Mouse (Mus musculus) WW6 (cell line): ENCODE measurements around the gene Sema4d.

Source experiments
- DNase-seq: peaks from one replicate; pipeline ENCODE4 v3.0.0-alpha.2; 2013; ENCODE audit warnings: low read depth, low spot score

Sema4d gene

DNA sequence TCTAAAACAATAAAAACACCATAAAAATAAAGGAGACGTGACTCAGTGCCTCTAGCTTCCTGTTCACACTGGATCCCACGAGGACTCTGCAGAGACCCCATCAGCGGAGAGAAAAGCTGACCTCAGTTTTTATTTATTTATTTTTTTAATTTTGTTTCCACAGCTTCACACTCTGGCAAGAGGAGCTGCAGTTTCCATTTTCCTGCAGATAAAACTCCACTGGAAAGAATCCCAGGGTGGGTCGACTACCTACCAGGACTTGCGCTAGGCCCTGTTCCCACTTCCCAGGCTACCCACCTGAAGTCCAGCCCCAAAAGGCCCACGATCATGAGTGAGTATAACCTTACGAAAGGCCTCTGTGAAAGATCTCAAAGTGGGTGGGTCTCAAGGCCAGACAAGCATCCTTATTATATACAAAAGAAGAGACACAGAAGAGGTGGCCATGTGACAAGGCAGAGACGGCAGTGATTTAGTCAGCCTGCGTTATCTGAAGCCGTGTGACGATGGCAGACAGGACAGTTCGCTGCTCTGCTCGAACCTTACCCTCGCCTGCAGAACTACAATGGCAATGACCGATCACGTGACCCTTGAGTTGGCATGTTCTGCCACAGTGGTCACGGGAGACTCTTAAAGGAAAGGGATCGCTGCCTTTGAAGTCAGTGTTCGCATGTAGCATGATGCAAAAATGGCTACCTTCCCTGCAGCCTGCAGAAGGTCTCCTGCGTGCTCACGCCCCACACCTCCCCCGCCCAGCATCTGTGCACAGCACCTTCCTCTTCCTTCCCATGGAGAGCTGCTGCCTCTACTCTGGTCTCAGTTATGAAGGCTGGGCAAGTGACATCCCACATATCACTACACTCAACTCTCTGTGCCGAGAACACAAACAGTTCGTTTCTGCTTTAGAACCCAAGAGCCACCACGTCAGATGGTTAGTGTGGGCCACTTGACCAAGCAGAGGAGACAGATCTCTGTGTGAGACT, 14.3 kb downstream of the Sema4d start:
- no peak for DNase-seq

DNA sequence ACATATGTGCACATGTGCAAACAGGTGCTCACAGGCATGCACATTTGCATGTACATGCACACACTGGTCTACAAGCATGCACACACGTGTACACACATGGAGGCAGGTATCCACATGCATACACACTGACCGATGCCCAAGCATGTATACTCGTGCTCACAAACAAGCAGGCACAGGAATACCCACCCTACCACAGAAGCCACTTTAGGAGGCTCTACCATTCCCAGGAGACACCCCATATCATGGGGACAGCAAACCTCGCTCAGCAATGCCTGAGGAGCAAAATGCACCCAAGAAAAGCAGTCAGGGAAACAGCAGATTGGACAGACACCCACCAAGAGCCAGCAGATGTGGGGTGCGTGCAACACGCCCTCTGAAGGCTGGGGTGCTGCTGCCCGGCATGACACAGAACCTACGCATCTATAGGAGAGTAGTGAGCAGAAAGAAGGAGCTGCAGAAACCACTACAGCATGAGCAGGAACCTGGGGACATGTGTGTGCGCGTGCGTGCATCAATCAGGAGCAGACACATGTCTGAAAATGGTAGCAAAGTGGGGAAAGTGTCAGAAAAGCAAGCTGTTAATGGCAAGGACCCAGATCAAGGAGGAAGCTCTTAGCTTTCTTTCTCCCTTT, 15.1 kb downstream of the Sema4d start:
- DNase-seq, result no peak

DNA sequence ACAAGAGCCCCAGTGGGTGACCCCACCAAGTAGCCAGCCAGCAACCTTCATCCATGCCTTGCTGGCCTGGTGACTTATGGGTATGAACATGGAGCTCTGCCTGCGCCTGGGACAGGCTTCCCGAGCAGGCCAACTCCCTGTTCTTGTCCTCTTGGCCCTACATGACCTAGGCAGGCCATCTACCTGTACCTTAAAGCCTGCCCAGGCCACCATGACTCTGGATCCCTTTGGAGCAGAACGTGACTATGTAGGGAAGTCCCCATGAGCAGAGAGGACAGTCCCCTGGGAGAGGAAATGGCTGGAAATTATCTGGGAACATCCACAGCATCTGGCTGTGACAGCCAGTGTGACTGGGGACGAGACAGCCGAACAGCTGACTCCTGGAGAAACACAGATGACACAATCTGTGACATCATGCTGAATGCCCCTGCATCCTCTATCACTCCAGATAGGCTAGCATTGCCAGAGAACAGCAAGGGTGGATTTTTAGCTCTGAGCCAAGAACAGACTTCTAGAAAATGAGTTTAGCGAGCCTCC, 15.7 kb downstream of the Sema4d start:
- DNase-seq, result no peak

DNA sequence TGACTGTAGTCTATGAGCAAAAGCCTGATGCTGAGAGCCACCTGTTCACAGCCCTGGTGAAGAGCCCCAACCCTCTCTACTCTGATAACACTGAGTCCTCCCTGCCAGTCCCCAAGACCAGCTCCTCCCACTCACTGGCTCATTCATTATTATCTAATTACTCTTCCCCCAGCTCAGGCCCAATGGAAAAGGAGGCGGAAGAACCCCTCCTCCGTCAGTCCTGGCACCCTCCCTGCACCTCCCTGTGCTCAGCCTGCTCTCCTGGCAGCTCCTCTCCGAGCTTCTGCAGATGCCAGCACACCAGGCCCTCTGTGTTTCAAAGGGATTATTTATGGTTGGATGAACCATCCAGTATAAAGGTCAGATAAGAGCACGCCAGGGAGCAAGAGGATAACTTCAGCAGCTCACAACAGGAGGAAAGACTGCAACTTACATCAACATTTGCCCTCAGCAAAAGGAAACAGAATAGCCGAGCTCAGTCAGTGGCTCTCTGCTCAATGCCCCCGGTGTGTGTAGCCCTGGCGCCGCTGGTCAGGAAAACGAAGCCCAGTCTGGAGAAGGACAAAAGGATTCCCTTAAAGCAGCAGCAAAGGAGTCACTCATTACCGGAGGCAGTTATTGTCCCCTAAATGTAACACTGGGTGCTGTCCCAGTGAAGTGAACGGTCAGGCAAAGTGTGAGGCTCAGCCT, 16.4 kb downstream of the Sema4d start:
- DNase-seq, result no peak

DNA sequence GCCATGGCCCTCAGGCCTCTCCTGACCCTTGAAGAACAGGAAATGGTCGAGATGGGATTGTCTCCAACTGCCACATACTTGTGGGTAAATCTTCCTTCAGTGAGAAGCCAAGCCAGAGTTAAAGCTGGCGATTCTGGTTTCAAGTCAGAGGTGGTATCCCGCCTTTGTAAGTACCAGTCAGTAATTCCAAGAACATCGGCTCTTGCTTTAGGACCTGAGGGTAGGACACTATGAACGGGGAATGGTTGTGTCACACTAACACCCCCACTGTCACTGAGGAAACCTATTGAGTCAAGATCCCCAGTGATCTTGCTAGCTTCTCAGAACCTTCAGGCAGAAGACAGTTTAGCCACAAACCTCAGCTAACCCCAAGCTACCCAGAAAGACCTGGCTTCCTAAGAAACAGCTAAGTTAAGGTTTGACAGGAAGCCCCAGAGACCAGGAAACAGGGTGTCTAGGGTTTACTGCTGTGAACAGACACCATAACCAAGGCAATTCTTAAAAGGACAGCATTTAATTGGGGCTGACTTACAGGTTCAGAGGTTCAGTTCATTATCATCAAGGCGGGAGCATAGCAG, 17.3 kb downstream of the Sema4d start:
- no peak for DNase-seq

DNA sequence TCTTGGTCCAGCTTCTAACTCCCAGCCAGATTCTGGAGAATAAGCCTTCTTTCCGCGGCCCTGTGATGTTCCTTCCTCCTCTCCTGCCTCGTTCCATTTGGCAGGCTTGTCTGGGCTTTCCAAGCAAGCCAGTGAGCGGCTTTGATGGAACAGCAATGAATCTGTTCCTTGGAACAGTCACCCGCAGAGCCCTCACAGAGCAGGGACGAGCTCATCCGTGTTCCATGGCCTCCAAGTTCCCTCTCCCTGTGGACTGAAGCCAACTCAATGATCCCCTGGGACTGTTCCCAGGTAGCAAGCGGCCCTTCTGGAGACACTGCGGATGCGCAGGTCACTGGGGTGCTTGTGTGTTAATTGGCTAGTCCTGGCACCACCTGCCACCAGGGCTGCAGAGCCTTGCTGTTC, 21.7 kb downstream of the Sema4d start:
- DNase-seq, result no peak

DNA sequence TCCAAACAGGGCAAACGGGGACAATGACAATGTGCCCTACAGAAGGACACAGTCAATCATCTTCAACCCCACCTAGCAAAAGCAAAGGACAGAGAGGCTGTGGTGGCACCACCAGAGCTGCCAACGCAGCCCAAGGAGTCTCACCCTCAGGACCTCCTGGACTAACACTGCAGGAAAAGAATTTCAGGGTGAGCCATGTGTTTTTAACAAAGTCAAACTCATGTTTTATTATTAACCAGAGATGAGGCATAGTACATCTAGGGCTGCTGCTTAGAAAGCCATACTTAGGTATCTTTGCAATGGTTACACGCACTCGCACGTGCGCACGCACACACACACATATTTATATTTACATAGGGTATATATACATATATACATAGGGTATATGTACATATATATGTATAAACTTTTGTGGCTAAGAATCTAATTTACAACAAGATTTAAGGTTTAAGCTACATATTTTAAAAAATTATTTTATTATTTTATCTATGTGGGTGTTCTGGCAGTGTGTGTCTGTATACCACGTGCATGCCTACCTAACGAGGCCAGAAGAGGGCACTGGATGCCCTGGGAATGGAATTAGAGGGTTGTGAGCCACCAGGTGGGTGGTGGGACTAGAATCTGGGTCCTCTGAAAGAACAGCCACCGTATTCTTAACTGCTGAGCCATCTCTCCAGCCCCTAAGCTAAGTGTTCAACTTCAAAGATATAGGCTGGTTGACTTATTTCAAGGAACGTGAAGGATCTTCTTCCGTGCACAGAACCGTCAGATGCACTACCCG, 22.7 kb downstream of the Sema4d start:
- no peak for DNase-seq

DNA sequence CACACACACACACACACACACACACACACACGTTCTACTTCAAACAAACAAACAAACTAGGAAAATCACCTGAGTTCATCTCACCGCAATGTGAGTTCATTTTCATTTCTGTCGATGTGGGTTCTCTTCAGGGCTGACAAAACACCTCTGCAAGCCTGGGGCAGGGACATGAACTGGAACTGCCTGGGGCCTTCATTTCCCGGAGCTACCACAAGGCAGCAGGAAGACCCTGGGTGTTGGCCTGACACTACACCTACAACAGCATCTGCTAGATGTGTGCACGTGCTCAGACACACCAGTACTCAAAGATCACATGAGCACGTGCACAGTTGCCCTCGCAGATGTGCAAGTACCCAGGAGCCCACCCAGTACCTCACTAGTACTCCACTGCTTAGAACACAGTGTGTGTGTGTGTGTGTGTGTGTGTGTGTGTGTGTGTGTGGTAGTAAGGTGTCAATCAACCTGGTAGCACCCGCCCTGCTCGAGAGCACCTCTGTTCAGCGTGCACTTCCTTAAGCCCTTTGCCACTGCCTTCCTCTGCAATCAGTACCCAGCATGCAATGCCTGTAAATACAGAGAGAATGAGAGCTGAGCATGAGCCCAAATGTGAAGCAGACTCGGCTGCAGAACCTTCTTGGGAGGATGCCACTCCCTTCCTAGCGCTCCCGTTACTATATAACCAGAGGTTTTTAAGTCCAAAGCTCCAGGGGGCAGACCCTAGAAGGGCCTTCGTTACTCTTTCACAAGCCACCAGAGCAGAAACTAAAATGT, 25.4 kb downstream of the Sema4d start:
- DNase-seq, result no peak

DNA sequence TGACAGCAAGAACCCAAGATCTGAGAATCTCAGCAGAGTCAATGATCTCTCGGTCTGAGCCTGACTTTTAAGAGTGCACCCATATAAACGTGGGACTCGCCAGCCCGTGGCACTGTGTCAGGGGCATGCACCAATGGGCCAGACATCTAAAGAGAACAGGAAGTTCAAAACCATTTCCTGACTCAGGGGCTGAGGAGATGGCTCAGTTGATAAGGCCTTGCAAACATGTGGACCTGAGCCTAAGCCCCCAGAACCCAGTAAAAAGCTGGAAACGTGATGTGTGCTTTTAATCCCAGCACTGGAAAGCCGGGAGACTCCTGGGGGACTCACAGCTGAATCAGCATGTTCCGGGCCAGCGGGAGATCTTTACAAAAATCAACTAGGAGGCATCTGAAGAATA, 26.0 kb downstream of the Sema4d start:
- DNase-seq, result no peak

DNA sequence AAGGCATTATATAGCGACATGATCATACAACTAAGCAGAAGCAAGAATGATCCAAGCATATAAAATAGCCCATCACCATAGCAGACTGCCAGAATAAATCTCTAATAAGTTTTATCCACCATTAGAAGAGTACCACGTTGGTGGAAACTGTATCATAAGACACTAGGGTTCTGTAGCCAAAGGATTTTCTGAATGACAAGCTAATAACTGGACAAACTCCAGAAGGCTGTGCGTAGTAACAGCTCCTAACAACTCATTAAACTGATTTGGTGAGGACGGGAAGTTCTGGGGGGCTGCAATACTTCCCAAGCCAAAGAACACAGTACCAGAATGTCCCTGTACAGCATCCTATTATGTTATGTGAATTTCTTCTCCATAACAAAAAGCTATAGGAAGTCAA, 26.8 kb downstream of the Sema4d start:
- DNase-seq, result no peak

DNA sequence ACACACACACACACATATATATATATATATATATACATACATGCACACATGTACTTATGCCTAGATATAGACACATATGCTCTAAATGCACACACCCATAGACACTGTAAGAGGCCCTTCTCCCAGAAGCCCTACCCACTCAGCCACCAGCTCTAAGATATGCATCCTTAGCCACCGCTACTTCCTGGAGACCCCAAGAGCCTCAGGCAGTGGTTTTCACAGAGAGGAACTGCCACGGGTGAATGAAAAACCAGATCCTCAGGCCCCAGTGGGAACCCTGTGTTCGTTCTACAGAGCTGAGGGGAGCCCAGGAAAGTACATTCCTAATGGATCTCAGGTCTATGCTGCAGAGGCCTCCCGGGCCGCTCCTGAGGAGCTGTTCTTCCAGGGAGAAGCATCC, 28.2 kb downstream of the Sema4d start:
- no peak for DNase-seq

DNA sequence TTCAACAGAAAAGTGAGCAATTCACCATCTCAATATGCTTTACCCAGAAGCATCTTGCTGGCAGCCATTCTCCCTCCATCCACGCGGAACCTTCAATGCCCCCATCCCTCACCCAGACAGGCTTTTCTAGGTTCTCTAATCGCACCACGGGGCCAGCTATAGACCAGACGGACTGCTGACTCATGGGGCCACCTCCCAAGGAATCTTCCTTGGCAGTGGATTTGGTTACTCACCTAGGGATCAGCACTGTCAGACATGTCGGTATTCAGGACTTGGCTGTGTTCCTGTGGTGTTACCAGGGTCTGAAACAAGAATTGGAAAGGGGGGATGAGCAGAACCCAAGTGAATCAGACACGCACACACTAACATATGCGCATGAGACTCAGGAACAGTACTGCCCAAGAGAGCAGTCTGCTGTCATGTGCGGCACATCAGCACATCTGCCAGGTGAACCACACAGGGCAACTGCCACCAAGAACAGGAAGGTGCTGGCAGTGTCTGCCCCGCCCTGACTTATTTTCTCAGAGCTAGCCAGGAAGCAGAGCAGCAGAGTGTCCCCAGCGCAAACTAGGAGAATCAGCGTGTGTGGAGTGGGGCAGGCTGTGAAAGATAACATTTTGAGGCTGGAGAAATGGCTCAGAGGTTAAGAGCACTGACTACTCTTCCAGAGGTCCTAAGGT, 30.4 kb downstream of the Sema4d start:
- DNase-seq, result no peak

DNA sequence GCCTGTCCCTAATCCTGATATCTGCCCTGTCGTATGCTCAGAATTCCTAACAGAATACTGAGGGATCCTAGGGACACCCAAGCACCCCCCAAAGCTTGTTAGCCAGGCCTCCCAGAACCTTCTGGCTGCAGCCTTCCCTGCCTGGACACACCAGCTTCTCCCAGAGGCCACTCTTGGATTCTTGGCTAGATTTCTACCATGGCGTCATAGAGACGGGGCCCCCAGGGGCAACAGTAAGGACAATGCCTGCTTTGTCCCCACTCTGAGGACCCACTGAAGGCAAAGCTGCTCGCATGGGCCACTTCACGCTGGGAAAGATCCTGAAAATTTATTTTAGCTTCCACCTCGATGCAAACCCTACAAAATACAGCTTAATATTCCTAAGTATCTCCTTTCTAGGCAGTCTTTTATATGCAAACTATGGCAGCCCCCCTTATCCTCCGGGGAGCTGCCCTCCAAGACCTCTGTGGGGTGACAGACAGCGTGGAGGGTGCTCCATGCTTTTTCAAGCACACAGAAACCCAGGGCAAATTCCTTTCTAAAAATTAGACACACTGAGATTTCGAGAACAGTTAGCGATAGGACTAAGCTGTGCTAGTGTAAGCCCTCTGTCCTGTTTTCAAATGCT, 32.2 kb downstream of the Sema4d start:
- no peak for DNase-seq

DNA sequence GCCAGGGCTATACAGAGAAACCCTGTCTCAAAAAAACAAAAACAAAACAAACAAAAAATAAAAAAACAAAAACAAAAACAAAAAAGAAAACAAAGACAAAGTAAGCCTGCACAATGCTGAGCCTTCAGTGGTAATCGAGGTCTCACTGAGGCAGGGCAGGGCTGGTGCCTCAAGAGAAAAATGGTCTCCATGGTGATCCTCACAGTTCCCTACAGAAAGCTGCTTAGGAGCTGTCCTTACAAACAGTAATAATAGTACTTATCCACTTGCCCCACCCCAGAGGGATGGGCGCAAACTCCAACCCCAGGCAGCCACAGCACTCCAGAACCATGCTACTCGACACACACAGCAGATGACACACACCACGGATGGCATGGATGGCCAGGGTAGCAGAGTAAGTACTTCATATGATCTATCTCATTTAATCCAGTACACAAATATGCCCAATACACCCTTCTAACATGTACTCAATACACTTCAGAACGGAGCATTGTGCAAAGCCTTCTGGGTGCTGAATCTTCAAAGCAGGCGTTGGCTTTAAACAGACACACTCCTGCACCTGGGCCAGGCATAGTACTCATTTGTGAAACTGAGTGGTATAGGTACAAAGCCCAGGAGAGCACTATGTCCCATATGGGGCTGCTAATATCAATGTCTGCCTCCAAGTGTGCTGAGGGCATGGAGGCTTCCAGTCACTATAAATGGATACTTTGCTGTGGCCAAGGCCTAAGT, 34.1 kb downstream of the Sema4d start:
- no peak for DNase-seq

DNA sequence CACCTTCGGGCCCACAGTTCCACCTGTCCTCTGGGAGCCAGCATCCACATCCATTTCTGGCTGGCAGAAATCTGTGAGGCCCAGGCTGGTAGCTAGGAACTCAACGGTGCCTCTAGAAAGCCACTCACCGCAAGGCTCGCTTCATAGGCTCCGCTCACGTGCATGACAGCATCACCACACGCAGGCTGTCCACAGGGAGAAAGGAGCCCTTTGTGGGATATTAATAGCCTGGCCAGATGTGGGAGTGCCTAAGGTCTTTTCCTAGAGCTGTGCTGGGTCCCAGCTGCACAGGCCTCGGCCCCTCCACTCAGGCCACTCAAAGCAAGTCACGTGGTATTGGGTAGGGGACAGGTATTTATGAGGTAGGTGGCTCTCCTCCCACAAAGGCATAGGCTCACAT, 35.1 kb downstream of the Sema4d start:
- no peak for DNase-seq

DNA sequence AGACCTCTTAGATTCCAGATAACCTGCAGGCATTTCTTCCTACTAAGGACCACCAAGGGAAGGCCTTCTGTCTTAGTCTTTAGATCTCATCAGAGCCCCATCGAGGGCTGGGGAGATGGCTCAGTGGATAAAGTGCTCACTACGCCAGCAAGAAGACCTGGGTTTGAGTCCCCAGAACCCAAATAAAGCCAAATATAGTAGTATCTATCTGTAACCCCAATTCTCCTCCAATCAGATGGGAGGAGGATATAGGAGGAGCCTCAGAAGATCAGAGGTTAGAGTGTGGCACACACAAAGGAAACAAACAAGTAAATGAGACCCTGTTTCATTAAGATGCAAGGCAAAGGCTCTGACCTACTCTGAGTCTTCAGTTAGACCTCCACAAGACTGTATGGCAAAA, 36.4 kb downstream of the Sema4d start:
- DNase-seq, result no peak

DNA sequence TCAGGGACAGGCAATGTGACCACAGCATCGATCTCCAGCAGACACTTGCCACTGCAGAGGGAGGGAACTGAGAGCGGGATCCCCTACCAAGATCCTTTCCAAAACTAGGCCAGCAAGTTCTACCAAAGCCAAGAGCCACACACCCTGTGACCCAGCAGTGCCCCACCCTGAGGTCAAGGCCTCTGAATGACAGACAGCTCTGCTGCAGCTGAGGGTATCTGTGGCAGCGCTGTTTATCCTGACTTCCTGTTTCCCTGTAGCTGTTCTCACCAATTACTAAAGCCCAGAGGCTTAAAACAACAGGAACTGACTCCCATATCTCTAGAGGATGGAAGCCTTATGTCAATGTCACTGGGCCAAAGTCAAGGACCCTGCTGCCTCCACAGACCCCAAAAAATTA, 37.0 kb downstream of the Sema4d start:
- DNase-seq, result no peak

DNA sequence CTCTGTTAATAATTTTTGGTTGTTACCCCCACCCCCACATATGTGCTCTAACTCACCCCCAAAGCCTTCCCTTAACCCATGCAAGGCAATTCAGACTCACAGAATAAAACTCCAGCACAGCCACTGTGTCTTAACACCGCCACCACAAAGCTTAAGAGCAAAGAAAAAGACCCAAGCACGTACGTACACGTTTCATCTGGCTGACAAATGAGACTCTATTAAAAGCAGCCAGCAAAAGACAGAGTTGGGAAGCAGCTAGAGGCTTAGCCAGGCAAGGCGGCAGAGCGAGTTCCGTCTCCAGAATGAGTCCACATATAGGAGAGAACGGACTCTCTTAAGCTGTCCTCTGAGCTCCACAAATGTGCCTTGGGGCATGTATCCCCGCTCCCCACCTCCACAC, 37.5 kb downstream of the Sema4d start:
- DNase-seq, result no peak

DNA sequence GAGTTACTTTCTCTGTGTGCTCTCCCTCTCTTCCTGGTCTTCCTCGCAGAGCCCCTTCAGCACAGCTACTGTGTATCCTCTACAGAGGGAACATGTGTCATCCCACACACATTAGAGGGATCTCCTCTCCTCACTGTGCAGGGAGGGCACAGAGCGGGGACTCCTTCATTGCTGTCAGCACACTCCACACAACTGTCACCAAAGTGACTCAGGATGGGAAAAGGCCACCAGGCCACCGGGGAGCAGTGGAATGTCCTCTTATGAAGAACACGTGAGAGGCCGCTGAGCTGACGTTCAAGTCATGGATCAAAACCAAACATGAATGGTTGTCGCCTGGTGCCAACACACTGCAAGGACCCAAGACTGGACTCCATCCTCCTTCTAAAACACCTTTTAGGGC, 38.0 kb downstream of the Sema4d start:
- DNase-seq, result no peak
